Mouse (Mus musculus) kidney, embryonic 15.5 days (tissue): ENCODE data around the gene Ipo9. TPM values are rescaled to one million over a fixed set of nuclear protein-coding genes. Genes with fewer than 3 reads are reported as not detected.

Source experiments
- ATAC-seq: fragments of 200-750 bp; cut with Nextera tagmentation; replicated peaks from 2 replicates; pipeline ENCODE4 v1.8.0; 2017; ENCODE audit warnings: moderate TSS enrichment; ENCODE audit not compliant: low FRiP score
- H3K27ac ChIP-seq: fragments of 300-500 bp; sonication (generic); 2 replicates; pipeline ENCODE4 v1.5.1; 2015; ENCODE audit warnings: mild to moderate bottlenecking, inconsistent platforms
- H3K27me3 ChIP-seq: fragments of 300-500 bp; sonication (generic); 2 replicates; pipeline ENCODE4 v1.6.1; 2015; ENCODE audit warnings: inconsistent platforms
- H3K36me3 ChIP-seq: fragments of 300-500 bp; sonication (generic); 2 replicates; pipeline ENCODE4 v1.6.1; 2015; ENCODE audit warnings: inconsistent platforms
- H3K4me1 ChIP-seq: fragments of 300-500 bp; sonication (generic); 2 replicates; pipeline ENCODE4 v1.6.1; 2015; ENCODE audit warnings: inconsistent platforms
- H3K4me2 ChIP-seq: fragments of 300-500 bp; sonication (generic); 2 replicates; pipeline ENCODE4 v1.6.1; 2015; ENCODE audit warnings: moderate library complexity, mild to moderate bottlenecking, inconsistent platforms
- H3K4me3 ChIP-seq: fragments of 300-500 bp; sonication (generic); replicated peaks from 2 replicates; pipeline ENCODE4 v1.5.1; 2015; ENCODE audit warnings: mild to moderate bottlenecking, inconsistent platforms
- H3K9ac ChIP-seq: fragments of 300-500 bp; sonication (generic); 2 replicates; pipeline ENCODE4 v1.6.1; 2015; ENCODE audit warnings: mild to moderate bottlenecking, inconsistent platforms
- H3K9me3 ChIP-seq: fragments of 300-500 bp; sonication (generic); replicated peaks from 2 replicates; pipeline ENCODE4 v1.6.1; 2016; ENCODE audit warnings: inconsistent platforms
- WGBS: fragments of 180-500 bp; shearing (Covaris S2); methylation state at CpG from one replicate; pipeline ENCODE4 v1.1.7; 2015; ENCODE audit warnings: mixed read lengths; 5-methylcytosine and 5-hydroxymethylcytosine counted together
- polyA plus RNA-seq: library from polyadenylated mRNA; unstranded; fragments of >200 nt; fragmentation: Nextera tagmentation; extraction: Ambion mirVana; gene quantifications from 2 replicates; pipeline ENCODE4 v1.2.1, GENCODE M21; 2015

Gene Ipo9
- 132 and 140 TPM in 2 replicates for polyA plus RNA-seq

GRCm38 (mm10) chr1:135429901-135430668 is at the start of gene Ipo9:
Ipo9 (minus strand) TSS chr1:135430499.
- H3K9ac ChIP-seq = peak within 1 kb of the TSS; percentile 91
- peaks cover 46% of the 10 kb centered on the region for H3K4me1 ChIP-seq
- H3K4me2 ChIP-seq = peak within 1 kb of the TSS; percentile 76
- ATAC-seq = peak; percentile 95
- peak within 1 kb of the TSS; percentile 95 for H3K4me3 ChIP-seq
- H3K9me3 ChIP-seq = no peaks in the 10 kb centered on the region
- no peaks in the 10 kb centered on the region for H3K27me3 ChIP-seq
- peak within 1 kb of the TSS; percentile 92 for H3K27ac ChIP-seq
- WGBS = under 1% methylated on average over 65 of the region's 65 CpGs
- peaks cover 20% of the 10 kb centered on the region for H3K36me3 ChIP-seq

DNA sequence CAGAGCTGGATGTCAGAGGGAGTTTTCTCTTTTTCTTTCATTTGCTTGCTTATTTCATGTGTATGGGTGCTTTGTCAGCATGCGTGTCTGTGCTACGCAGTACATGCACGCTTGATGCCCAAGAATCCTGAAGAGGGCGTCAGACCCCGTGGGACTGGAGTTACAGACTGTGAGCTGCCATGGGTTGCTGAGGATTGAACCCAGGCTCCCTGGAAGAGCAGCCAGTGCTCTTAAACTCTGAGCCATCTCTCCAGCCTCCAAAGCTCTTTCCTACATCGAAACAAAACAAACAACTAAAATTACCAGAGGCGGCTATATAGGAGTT is 45.2 kb upstream of the Ipo9 start:
- H3K27ac ChIP-seq = peak overlapping the region; percentile 82
- H3K4me2 ChIP-seq = peak overlapping the region; percentile 17; the same call in 1 of the 2 replicates
- no peaks in the 10 kb centered on the region for H3K27me3 ChIP-seq
- no peak overlapping the region for H3K4me3 ChIP-seq
- no peak for ATAC-seq
- H3K9me3 ChIP-seq = no peaks in the 10 kb centered on the region
- peaks cover 19% of the 10 kb centered on the region for H3K36me3 ChIP-seq
- 65% methylated on average over 7 of the region's 7 CpGs for WGBS
- peaks cover 29% of the 10 kb centered on the region for H3K4me1 ChIP-seq
- H3K9ac ChIP-seq = no peak overlapping the region

GRCm38 (mm10) chr1:135474861-135475570 is 44.7 kb upstream of the Ipo9 start:
- WGBS = 43% methylated on average over 15 of the region's 15 CpGs
- Histone ChIP-seq H3K4me2 (peak overlapping the region; percentile 17; the same call in 1 of the 2 replicates), H3K27me3 (no peaks in the 10 kb centered on the region), H3K9ac (no peak overlapping the region), H3K36me3 (peaks cover 24% of the 10 kb centered on the region), H3K4me3 (no peak overlapping the region), H3K9me3 (no peaks in the 10 kb centered on the region), H3K4me1 (peaks cover 29% of the 10 kb centered on the region), H3K27ac (peak overlapping the region; percentile 82)
- ATAC-seq = no peak; the same call in 1 of the 2 replicates

DNA sequence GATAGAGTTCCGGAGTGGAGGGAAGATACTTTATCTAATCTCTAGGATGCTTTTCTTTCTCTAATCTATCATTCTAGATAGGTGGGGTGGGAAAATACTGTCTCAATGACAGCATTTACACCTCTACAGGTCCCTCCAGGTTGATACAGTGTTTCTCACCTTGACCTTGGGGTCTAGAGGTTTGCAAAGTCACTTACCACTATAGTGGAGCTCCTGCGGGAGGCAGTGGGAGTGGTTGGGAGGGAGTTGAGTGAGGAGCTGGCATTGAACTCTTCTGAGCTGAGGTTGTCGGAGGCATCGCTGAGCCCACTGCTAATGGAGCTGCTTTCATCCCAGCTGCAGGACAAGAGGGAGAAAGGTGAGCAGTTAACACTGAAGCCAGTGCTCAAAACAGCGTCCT is 42.2 kb upstream of the Ipo9 start:
- H3K27me3 ChIP-seq = no peaks in the 10 kb centered on the region
- H3K4me2 ChIP-seq = 0 out of 2 replicates have a peak overlapping the region, but pooled peaks have one; percentile 7
- H3K27ac ChIP-seq = peak overlapping the region; percentile 82
- no peak overlapping the region for H3K9ac ChIP-seq
- ATAC-seq = no peak
- H3K36me3 ChIP-seq = peaks cover 48% of the 10 kb centered on the region
- peaks cover 29% of the 10 kb centered on the region for H3K4me1 ChIP-seq
- no peaks in the 10 kb centered on the region for H3K9me3 ChIP-seq
- WGBS = 30% methylated on average over 5 of the region's 5 CpGs
- H3K4me3 ChIP-seq = no peak overlapping the region

- WGBS = 82% methylated on average over 5 of the region's 5 CpGs
- Histone ChIP-seq H3K4me1 (peaks cover 29% of the 10 kb centered on the region), H3K9ac (no peak overlapping the region), H3K4me2 (no peak overlapping the region), H3K36me3 (peaks cover 56% of the 10 kb centered on the region), H3K4me3 (no peak overlapping the region), H3K27ac (no peak overlapping the region), H3K9me3 (no peaks in the 10 kb centered on the region), H3K27me3 (no peaks in the 10 kb centered on the region)
- no peak for ATAC-seq
Observed at GRCm38 (mm10) chr1:135471742-135472141, 41.4 kb upstream of the Ipo9 start.

- Histone ChIP-seq H3K4me2 (no peak overlapping the region), H3K36me3 (peaks cover 68% of the 10 kb centered on the region), H3K27me3 (no peaks in the 10 kb centered on the region), H3K9ac (no peak overlapping the region), H3K4me3 (no peak overlapping the region), H3K4me1 (peaks cover 20% of the 10 kb centered on the region), H3K9me3 (no peaks in the 10 kb centered on the region), H3K27ac (no peak overlapping the region)
- 92% methylated on average over 13 of the region's 13 CpGs for WGBS
- ATAC-seq = no peak
Observed at GRCm38 (mm10) chr1:135470546-135470945, 40.2 kb upstream of the Ipo9 start.

GRCm38 (mm10) chr1:135467462-135467861 is 37.2 kb upstream of the Ipo9 start:
- Histone ChIP-seq H3K36me3 (peaks cover 91% of the 10 kb centered on the region), H3K27me3 (no peaks in the 10 kb centered on the region), H3K27ac (no peak overlapping the region), H3K4me1 (peaks cover 20% of the 10 kb centered on the region), H3K4me3 (no peak overlapping the region), H3K9me3 (no peaks in the 10 kb centered on the region), H3K9ac (no peak overlapping the region), H3K4me2 (no peak overlapping the region)
- 88% methylated on average over 5 of the region's 5 CpGs for WGBS
- no peak for ATAC-seq

- no peak for ATAC-seq
- H3K9ac ChIP-seq = no peak overlapping the region
- H3K4me2 ChIP-seq = no peak overlapping the region
- WGBS = 65% methylated on average over 3 of the region's 3 CpGs
- H3K27ac ChIP-seq = no peak overlapping the region
- no peaks in the 10 kb centered on the region for H3K27me3 ChIP-seq
- H3K4me3 ChIP-seq = no peak overlapping the region
- no peaks in the 10 kb centered on the region for H3K9me3 ChIP-seq
- peaks cover 20% of the 10 kb centered on the region for H3K4me1 ChIP-seq
- H3K36me3 ChIP-seq = peaks cover 89% of the 10 kb centered on the region
Observed at GRCm38 (mm10) chr1:135466935-135467334, 36.6 kb upstream of the Ipo9 start.

- no peak overlapping the region for H3K27ac ChIP-seq
- H3K4me3 ChIP-seq = no peak overlapping the region
- H3K9me3 ChIP-seq = no peaks in the 10 kb centered on the region
- no peak overlapping the region for H3K9ac ChIP-seq
- H3K27me3 ChIP-seq = no peaks in the 10 kb centered on the region
- H3K4me1 ChIP-seq = peaks cover 24% of the 10 kb centered on the region
- H3K36me3 ChIP-seq = peaks cover 78% of the 10 kb centered on the region
- no peak overlapping the region for H3K4me2 ChIP-seq
- 86% methylated on average over 19 of the region's 19 CpGs for WGBS
- ATAC-seq = no peak
Observed at GRCm38 (mm10) chr1:135465734-135466133, 35.4 kb upstream of the Ipo9 start.

- Histone ChIP-seq H3K36me3 (peaks cover 77% of the 10 kb centered on the region), H3K9me3 (no peaks in the 10 kb centered on the region), H3K4me3 (no peak overlapping the region), H3K9ac (no peak overlapping the region), H3K4me2 (no peak overlapping the region), H3K27ac (peak overlapping the region; percentile 81), H3K4me1 (peaks cover 24% of the 10 kb centered on the region), H3K27me3 (no peaks in the 10 kb centered on the region)
- WGBS = 59% methylated on average over 8 of the region's 8 CpGs
- ATAC-seq = no peak
Observed at GRCm38 (mm10) chr1:135462736-135463135, 32.4 kb upstream of the Ipo9 start.

DNA sequence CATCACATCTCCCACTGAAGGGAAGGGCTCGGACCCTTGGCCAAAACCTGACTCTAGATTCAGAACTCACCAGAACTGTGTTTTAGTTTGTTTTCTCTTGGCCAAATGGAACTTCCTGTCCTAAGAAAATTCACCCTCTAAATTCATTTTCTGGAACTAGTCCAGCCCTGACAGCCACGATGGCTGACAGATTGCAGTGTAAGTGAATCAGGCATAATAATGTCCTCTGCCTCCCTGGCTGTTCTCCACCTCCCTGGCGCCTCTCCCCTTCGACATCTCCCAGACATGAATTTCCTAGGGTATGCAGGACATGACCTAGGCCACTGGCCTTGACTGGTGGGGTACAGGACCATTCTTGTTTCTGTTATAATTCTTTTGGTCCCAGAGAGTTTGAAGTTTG is 32.0 kb upstream of the Ipo9 start:
- H3K4me2 ChIP-seq = no peak overlapping the region
- peak overlapping the region; percentile 81 for H3K27ac ChIP-seq
- H3K9ac ChIP-seq = no peak overlapping the region
- no peak overlapping the region for H3K4me3 ChIP-seq
- ATAC-seq = no peak
- H3K4me1 ChIP-seq = peaks cover 24% of the 10 kb centered on the region
- H3K9me3 ChIP-seq = no peaks in the 10 kb centered on the region
- H3K27me3 ChIP-seq = no peaks in the 10 kb centered on the region
- peaks cover 77% of the 10 kb centered on the region for H3K36me3 ChIP-seq
- 43% methylated on average over 4 of the region's 4 CpGs for WGBS

GRCm38 (mm10) chr1:135461097-135461730 is 30.9 kb upstream of the Ipo9 start:
- WGBS = 76% methylated on average over 3 of the region's 3 CpGs
- Histone ChIP-seq H3K36me3 (peaks cover 77% of the 10 kb centered on the region), H3K27me3 (no peaks in the 10 kb centered on the region), H3K4me3 (no peak overlapping the region), H3K9me3 (no peaks in the 10 kb centered on the region), H3K27ac (no peak overlapping the region; the same call in 1 of the 2 replicates), H3K4me2 (no peak overlapping the region), H3K4me1 (peaks cover 24% of the 10 kb centered on the region), H3K9ac (no peak overlapping the region)
- no peak for ATAC-seq
